Mouse (Mus musculus) skeletal muscle tissue, adult 2 months (tissue): ENCODE results near the gene Tenm4.

ENCODE experiments used
- DNase-seq: peaks from one replicate; pipeline ENCODE4 v3.0.0-alpha.2; 2012; ENCODE audit warnings: low read depth, low spot score

Gene Tenm4

DNA sequence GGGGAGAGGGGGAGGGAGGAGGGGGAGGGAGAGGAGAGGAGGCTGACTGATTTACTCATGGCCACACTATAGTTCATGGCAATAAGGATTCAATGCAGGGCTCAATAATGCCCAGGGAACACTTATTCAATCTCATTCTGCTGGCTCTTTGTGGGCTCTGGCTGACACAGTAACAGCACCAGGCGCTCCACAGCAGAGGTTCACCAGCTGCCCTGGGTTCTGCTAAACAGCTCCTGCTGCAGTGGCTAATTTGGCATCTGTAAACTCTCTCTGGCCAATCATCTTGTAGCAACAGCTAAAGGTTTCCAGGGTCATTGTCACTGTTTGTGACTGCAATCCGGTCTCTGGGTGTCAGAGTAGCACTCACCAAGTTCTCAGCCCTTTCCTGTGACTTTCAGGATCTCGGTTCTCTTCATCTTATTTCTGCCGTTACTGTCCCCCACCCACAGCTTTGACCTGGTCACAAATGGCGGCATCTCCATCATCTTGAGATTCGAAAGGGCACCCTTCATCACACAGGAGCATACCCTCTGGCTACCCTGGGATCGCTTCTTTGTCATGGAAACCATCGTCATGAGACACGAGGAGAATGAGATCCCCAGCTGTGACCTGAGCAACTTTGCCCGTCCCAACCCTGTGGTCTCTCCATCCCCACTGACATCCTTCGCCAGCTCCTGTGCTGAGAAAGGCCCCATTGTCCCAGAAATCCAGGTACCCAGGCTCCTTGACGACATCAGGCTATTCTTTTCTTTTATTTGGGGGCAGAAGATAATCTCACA is 671.6 kb downstream of the Tenm4 start:
- DNase-seq = no peak

DNA sequence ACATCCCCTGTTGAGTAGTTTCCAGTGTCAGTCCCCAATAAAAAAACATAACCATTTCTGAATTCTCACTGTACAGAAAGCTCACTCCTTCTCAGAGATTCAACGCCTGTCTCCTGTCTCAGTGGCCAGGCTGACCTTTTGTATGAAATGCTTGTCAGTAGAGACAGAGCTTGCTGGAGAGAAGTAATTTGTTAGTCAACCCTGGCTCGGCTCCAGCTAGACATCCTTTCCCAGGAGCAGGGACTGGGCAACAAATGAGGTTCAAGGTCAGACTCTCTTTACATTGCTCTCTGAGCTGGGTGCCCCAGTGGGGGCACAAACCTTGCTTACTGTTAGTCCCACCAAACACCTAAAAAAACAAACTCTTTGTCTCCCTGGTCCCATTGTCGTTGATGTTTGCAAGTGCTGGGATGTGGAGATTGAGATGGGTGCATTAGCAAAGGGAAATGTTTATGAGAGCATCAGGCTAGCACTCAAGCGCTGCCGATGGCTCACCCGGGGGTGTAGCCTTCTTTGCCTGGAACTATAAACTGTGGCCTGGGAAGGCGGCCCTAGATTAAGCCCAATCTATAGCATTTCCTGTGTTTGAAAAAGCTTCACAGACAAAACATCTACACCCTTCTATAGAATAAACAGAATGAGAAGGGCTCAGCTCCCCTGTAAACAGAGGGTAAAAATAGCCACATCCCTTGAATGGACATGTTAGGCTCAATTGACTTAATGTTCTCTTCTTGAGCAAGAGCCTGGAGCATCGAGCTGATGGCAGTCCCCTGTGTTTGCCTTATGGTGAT is 673.3 kb downstream of the Tenm4 start:
- no peak for DNase-seq

DNA sequence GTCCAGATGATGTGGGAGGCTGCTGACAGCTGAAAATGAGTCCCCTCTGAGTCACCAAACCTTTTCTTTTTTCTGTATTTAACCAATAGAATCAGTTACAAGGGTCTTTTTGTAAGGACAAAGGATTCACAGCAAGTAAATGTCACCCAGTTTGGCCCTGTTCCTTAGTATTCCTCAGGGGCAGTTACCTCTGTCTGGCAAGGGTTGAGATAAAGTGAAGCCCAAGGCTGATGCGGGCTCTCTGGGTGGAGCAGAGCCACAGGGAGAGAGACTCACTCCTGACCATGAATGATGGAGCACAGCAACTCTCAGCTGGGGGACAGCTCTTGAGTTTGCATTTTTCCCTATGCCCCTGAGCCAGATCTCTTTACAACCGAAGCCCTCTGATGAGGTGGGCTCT is 681.7 kb downstream of the Tenm4 start:
- DNase-seq = no peak

DNA sequence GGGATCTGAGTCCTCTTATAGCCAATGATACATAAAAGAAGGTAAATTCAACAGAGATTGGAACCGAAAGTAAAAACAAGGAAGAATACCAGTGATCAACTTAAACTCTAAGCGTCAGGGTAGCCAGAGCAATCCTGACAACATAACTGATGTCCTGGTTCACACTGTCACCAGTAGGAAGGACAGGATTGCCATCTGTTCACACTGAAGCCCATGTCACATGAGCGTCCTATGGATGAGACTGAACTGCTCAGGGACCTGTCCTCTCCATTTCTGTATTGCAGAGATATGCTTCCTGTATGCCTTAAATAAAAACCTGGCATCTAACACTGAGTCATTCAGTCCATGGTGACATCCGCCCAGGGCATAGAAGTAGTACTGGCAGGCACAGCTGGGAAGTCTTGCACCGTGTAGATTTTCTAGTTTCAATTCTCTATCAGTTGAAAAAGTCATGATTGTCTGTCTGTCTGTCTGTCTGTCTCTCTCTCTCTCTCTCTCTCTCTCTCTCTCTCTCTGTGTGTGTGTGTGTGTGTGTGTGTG is 684.9 kb downstream of the Tenm4 start:
- no peak for DNase-seq

DNA sequence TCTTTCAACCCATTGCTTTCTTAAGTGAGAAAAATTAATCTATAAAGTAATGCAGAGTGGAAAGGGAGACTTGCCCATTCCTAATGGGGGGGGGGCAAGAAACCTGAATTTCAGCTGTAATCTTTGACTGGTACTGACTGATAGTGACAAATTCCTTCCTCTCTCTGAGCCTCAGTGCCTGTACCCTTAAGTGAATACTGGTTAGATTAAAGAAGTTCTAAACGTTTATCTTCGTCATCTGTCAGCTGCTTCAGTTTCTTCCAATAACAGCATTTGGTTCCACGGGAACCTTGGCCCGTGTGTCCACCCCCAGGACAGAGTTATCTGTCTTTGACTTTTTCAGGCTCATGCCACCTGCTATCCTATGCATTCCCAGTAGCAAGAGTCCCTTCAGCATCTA is 685.5 kb downstream of the Tenm4 start:
- no peak for DNase-seq

DNA sequence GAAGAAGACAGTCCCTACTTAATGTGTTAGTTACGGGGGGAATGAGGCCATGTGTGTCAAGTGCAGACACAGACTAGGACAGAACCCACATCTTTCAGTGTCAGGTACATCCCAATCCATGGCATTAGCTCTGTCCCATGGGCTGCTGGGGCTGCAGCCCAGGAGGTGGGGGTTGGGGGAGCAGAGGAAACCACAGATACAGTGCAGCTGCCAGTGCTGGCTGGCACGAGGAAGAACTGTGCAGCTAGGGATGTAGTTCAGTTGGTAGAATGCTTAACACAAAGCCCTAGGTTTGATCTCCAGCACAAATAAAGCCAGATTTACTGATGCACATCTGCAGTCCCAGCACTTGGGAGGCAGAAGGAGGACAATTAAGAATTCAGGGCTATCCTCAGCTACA is 688.0 kb downstream of the Tenm4 start:
- no peak for DNase-seq

DNA sequence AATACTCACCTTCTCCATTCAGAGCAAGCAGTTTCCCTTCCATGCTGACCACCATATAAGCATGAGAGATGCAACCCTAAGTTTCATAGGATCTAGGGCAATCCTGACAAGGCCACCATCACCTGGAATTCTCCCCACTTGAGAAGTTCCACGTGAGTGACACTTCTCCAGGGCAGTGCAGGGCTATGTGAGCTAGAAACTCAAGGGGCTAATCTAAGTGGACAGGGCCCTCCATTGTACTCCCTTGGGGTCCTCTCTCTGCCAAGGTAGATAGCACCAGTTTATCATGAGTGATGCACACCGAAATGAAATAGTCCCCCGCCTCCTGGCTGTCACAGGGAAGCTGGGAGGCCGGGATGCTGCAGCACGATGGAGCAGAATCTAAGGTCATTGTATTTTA is 688.6 kb downstream of the Tenm4 start:
- no peak for DNase-seq

DNA sequence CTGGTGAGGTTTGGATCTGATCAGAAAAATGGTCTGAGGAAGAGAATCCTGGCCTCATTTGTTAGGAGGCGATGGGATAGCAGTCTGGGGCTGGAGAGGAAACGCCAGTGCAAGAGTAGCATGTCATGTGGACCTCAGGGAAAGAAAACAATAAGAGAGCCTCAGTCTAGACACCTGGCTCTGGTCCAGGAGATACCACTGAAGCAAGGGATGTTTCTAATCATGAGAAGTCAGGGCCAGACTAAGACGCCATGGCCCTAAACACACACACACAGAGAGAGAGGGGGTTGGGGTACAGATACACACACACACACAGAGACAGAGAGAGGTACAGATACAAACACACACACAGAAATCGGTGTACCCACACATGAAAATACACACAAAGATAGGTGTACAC is 689.6 kb downstream of the Tenm4 start:
- no peak for DNase-seq

DNA sequence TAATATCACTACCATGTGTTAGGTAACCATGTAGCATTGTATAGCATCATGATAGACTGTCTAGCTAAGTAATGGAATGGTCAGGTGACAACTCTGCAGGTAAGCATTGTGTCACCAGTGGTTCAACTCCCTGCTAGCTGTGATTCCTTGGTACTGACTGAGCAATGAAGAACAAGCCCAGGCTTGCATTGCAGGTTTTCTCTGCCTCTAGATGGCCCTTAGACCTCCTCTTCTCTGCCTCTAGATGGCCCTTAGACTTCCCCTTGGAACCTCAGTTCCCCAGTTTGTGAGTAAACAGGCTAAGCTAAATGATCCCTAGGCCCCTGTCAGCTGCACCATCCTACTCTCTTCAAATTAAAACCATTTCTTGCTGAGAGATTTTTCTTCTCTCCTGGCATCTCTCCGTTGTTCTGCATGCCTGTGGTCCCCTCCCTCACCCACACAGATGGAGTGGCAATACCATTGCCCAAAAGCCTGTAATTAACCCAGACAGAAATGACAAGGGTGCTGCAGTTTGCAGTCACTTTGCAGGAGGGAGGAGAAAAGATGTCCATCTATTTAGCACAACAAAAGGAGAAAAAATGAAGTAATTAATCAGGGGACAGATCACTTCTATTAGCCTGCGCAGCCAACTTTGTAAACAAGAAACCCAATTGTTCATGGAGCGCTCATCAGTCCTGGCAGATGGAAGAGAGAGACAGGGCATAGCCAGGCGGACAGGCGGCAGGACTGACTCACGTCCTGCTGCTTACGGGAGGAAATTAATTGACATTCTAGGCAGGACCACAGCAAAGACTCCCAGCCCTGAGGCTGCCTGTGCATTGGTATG is 694.1 kb downstream of the Tenm4 start:
- no peak for DNase-seq

DNA sequence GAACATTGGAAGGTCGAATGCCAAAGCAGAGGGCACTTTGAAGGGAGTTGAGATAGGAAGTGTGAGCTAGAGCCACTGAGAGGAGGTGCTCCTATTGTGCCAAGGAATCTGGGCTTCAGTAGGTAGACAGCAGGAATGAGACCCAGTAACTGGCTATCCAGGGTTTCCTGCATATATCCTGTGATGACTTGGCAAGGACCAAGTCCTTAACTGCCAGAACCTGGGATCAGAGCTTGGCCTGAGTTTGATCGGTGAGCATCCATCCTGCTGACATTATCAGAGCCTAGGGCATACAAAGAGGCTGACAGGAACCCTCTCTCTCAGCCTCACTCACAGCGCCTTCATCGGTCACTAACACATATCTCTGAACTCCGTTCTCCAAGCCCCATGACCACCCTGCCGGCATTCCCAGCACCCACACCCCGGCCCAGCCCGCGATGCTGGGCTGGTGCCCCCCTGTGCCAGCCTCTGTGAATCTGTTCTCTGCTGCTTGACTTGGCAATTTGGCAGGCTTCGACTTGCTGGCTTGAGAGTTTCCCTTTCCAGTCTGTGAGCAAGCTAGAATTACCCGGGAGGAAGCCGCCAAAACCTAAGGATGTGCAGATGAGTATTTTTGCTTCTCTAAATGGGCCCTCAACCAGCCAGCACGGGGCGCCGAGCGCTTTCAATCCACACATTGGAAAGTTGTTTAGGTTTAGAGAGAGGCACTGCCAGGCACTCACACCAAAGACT is 698.2 kb downstream of the Tenm4 start:
- peak; percentile 3 for DNase-seq

DNA sequence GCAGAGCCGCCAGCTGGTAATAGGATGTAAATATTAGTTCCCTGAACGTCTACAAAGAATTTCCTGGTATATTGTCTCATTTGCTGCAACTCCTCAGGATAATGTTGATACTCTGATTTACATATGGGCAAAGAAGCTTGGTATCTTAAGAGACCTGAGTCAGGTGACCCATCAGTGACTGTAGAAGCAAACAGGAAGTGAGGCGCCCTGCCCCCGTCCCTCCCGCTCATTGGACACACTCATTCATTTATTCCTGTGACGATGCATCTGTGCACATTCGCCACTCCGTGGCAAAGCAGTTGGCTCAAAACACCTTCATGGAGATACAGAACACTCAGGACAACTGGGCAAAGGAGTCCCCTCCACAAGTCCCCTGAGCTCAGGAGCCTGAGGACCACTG is 699.4 kb downstream of the Tenm4 start:
- no peak for DNase-seq

DNA sequence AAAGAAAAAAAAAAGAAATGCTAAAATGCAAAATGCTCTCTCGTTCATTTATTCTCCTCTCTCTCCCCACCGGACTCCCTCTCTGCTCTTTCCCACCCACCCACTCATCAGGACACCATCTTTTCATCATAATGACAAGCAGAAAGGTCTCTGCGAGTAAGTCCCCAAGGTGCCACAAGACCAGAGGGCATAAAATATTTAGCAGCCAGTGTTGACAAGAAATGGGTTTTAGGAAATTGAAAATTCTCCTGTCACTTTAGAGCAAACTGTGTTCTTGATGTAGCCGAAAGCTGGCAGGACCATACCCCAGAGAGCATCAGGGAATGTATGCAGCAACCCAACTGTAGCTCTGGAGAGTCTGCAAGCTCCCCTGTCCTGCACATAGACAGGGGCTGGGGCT is 700.0 kb downstream of the Tenm4 start:
- no peak for DNase-seq

DNA sequence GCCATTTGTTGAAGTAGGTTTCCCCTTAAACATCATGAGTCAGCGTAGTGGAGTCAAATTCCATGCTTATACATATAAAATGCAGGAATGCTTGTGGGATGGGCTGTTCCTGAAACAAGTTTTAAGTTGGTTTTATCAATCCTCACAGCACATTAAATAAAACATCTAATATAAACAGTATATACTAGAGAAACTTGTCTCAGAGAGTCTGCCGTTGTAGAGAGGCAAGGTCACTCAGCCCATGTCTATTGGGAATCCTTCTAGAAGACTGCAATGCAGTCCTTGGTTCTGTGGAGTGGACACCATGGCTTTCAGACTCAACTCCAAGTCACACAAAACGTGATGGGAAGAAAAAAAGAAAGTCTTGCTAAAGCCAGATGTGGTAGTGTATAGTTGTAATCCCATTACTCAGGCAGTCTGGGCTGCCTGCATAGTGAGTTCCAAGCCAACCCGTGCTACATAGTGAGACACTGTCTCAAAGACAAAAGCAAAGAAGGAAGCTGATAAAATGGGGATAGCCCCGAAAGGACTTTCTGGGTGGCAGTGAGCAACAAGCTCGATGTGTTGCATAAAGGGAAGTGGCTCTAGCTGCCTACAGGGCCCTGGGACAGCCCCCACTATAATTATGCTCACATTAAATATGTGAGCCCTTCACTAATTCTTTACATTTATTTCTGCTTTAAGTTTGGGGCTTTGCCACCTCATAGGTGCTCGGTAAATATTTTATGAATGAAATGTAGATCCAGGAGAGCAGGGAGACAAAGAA is 707.6 kb downstream of the Tenm4 start:
- DNase-seq = no peak

DNA sequence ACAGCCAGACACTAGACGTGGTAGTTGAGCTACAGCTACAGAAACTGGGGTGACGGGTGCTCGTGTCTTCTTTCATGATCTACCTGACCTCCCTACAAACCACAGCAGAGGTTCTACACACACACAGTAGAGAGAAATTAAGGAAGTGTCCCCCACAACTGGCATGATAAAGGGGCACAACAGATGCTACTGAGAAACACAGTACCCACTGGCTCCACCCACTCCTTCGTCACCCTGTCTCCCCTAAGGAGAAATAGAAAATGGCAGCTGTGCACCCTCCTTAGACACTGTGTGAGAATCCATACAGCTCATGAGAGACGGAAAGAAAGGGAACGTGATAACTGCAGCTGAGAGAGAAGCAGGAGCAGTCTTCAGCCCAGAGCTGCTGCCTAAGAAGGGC is 708.5 kb downstream of the Tenm4 start:
- no peak for DNase-seq

DNA sequence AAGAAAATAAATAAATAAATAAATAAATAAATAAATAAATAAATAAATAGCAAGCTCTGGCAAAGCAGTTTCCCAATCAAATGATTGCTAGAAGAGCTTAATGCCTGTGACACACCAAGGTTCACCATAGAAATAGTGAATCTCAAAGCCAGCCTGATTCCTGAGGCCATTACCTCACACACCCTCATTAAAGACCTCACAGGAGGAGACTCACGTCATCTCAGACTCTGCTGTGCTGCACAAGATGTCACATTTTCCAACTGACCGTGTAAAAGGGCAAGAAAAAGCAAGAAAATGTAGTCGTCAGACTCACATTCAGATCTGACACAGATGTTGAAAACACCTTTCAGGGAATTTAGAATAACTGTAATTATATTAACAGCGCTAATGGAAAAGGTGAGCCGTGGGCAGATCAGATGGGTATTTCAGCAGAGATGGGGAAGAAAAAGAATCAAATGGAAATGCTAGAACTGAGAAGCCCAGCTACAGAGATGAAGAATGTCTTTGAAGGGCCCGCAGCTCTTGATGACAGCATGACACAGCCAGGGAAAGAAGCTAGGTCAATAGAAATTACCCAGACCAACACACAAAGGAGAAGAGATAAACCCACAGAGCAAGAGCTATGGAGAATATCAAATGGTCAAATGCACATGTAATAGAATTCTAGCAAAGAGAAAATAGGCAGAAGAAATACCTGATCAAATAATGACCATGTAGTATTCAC is 709.3 kb downstream of the Tenm4 start:
- DNase-seq = no peak

DNA sequence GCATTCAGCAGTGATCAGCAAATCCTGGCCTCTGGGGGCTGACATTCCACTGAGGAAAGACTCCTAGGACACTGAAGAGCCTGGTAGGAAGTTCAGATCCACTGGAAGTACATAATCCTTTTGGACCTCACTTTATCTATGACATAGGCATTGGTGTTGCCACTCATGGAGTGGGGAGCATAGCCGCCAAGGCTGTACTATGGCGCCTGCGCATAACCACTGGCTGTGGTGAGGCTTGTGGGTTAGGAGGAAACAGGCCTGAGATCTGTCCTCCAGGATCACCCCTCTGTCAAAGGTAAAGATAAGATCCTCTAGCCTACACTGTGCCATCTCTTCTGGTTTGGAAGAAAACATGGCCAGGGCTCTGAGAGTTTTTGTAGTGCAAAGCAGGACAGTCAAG is 712.3 kb downstream of the Tenm4 start:
- DNase-seq = no peak

DNA sequence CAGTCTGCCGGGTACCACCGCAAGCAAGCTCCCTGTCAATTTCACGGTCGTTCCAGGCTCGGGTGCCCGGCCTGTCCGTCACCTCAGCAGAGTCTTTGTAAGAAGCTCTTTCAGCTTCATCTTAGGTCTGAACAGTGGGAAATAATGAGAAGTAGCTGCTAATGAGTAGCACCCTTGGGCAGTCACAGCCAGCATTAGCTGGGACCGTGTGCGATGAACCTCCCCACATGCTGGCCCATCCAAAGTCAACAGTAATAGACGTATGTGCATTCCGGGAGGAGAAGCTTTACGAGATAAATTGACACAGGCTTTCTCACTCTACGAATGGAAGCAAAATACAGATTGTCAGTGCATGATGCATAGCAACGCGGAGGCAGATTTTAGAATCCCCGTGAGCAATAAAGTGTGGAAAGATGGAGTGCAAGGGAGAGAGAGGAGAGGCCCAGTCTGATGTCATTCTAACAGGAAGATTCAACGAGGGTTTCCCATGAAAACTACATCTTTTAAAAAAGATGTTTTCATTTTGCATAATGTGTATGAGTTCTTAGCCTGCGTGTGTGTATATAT is 716.1 kb downstream of the Tenm4 start:
- DNase-seq = no peak

DNA sequence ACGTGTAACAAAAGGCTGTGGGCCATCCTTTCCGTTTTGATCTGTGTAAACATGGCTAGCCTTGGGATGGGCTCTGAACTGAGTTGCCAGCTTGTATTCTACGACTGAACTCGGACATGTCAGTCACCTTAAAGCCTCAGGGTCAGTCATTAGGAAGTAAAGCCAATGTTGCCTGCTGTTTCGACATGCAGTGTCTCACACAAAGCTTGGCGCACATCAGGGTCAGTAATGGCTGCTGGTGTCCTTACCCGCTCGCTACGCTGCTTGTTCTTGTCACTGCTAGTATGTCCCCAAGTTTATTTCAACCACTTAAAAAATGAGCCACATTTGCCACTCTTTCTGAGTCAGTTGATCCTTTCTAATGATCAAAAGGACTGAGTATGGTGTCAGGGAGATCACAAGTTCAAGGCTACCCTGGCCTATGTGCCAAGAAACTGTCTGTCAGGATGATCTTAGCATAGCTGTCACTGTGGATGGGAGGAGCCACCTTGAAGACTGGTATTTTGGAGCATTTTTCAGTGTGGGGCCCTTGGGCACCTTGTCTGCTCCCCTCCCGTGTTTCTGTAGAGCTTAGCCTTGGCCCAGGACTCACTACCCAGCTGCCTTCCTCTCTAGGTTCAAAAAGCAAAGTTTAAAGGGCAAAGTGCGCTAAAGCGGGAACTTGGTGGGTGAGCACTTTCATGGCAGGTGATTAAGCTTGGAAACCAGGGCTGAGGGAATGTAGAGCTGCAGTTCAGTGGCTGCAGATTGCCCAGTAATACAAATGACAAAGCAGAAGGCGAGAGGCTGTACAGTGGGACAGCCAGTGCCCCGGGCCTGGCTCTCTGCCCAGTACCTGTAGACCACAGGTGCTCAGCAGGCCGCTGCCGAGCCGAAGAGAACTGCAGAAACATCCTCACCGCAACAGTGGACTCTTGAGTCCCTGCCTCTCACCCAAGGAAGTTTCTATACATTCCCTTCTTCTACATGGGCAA is 718.3 kb downstream of the Tenm4 start:
- no peak for DNase-seq
